Mouse (Mus musculus) frontal cortex, postnatal 36 days (tissue): Measurements from ENCODE around the gene Sdsl.
"Not testable (repeated sequence)": the region's sequence is repeated elsewhere in the genome, so short reads cannot be mapped to it uniquely, and the experiment has no call there.

Experiments used
- DNase-seq, 2 experiments: peaks; one replicate each; pipeline ENCODE4 v3.0.0; 2022; ENCODE audit warnings: low spot score in 2 of 2

The Sdsl gene

DNA sequence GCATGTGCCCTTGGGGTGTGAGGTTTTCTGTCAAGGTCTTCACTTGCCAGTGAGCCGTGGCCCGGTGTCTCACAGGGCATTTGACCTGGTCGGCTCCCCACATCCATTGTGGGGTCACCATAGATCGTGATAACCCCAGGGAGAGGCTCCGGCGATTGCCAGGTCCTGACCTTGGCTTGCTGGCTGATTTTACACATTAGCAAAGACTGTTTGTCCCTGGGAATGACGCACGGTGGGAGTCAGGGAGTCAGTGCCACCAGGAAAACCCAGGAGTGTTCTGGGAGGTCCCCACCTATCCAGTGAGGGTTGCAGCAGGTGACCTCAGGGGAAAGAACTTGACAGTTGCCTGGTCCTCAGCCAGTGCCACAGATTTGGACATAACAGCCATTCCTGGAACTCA is at the start of gene Sdsl:
Sdsl (minus strand) TSS at position 41 of the 400 bp plus-strand sequence.
- no peak for DNase-seq

DNA sequence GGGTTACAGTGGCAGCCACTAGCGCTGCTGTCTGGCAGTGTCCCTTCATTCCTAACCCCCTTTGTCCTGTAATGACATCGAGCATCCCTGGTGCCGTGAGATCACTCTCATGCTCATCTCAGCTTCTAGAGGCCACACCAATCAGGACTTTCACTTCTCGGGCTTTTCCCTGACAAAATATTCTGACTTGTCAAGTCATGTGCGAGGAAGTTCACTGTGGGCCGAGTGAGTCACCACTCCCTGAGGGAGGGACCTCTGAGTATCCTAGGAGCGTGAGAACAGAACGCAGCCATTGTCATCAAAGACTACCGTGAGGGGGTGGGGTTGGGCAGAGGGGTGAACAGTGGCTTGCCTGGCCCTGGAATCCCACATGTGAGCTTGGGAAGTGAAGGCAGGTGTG is 44.9 kb upstream of the Sdsl start:
- no peak for DNase-seq

DNA sequence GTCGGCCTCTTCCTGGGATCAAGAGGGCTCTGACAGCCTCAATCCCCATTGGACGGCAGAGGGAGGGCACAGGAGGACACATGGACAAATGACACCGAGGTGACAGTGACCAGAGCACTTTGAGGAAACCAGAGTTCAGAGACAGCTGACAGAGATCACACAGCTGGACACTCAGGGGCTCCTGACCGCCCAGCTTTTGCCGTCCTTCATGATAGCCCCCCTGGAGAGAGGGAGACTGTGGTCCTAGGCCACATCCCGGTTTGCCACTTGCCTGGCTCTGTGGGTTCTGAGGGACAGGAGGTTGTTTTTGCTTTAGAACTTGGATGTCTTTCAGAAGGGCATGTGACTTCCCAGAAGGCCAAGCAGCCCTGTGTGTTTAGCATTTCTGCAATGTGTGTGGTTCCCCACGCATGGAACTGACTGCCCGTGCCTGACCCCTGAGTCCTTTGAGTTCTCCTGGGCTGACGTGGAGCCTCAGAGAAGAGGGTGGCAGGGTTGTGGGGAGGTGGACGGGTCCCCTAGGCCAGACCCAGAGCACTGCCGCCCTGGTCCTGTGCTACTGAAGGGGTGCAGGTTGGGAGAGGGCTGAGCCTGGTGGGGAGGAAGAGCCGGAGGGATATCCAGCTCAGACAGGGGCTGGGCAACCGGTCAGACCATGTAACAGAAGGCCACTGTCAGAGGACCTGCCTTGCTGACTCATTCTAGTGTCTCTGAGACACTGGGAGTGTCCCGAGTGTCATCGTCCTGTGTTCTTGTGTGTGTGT is 43.8 kb upstream of the Sdsl start:
- DNase-seq = no peak

DNA sequence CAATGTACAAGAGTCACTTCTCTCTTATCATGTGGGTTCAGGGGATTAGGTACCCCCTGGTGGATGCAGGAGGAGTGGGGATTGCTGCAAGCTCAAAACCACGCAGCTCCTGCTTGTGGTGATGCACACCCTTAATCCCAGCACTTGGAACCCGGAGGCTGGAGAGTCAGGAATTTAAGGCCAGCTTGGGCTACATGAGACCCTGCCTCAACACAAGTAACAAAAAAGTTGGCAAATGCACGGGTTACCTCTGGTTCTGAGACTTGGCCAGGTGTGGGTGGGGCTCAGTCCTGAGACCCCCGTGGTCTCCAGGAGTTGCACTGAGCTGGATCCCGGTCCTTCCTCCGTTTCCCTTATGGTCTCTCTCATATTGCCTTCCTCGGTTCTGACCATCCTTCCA is 42.8 kb upstream of the Sdsl start:
- DNase-seq = no peak

DNA sequence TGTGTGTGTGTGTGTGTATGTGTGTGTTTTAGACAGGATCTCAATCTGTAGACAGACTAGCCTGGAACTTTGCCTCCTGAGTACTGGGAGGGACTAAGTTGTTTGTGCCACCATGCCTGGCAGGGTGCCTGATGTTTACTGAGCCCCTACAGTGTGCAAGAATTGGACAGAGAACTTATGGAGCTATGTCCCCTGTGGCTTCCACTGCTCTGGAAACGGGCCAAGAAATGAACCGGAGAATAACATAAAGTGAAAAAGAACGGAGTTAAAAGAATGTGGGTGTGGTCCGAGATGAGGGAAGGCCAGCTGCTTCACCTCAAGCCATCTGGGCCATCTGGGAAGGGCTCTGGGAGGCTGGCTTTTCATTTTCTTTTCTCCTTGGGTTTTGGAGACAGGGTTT is 42.1 kb upstream of the Sdsl start:
- no peak for DNase-seq

GRCm38 (mm10) chr5:120514031-120514677 is 41.5 kb upstream of the Sdsl start:
- no peak for DNase-seq

GRCm38 (mm10) chr5:120512911-120513555 is 40.4 kb upstream of the Sdsl start:
- no peak for DNase-seq

- no peak for DNase-seq
Observed at GRCm38 (mm10) chr5:120511643-120512220, 39.1 kb upstream of the Sdsl start.

- DNase-seq = peak; percentile 82 to 84
Observed at GRCm38 (mm10) chr5:120510982-120511642, 38.5 kb upstream of the Sdsl start, which contains the start of gene Slc8b1. Slc8b1 (plus strand) TSS chr5:120511168.

DNA sequence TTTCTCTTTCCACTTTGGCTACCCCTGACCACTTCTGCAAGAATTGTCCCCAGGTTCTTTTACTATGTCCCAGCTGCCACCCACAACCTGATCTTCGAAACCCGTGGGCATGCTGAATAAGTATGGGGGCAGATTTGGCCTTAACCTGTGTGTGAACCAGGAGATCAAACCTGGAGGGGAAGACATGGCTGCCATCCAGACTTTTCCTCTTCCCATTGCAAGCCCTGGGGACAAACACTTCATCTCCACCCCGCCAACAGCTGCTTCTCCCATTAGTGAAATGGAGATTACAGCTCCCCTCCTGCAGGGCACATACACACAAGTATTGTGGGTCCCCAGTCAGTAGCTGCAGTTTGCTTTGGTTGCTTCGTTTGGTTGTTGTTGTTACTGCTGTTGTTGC is 34.7 kb upstream of the Sdsl start:
- no peak for DNase-seq

DNA sequence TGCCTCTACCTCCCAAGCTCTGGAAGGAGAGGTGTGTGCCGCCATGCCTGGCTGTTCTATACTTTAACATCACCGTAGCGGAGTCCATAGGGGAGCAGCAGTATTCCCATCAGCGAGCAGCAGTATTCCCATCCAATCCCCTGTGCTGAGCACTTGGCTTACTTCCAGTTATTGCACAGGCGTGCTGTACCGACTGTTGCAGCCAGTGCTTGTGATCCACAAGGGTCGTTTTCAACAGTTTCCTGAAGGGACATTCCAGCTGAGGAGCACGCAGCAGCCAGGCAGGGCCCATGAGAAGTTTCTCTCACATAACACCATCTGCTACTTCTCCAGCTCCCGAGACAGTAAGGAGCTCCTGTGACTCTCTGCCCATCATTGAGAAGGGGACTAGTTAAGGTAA is 33.9 kb upstream of the Sdsl start:
- no peak for DNase-seq

GRCm38 (mm10) chr5:120505781-120506180 is 33.2 kb upstream of the Sdsl start:
- no peak for DNase-seq

GRCm38 (mm10) chr5:120505368-120505767 is 32.8 kb upstream of the Sdsl start:
- DNase-seq = peak; percentile 74

DNA sequence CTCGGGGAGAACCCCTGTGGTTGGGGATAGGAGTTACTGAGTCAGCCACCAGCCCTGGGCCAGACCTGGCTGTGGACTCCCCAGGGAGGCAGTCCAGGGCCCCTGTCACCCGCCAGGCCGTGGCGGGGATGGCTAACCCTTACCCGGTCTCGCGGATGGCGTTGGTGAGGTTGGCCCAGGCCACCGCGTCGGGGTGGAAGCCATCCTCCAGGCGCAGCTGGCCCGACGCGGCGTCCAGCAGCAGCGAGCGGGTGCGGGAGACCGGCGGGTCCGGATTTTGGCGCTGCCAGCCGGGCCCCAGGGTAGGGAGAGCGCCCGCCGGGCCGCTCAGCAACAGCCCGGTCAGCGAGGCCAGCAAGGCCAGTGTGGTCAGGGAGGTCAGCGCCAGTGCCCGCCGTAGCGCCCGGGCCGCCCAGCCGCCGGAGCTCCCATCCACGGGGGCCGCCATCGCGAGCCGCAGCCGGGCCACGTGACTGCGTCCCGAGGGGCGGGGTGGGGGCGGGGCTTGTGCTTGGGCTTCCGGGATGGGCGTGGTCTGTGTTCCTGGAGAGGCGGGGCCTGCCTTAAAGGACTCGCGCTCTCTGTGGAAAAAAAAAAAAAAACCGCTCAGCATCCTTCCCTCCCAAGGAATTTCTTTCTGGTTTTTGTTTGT is 30.7 kb upstream of the Sdsl start, which contains the start of gene Plbd2:
Plbd2 (minus strand) TSS at position 482 of the 652 bp plus-strand sequence.
- DNase-seq = peak; percentile 63 to 68

DNA sequence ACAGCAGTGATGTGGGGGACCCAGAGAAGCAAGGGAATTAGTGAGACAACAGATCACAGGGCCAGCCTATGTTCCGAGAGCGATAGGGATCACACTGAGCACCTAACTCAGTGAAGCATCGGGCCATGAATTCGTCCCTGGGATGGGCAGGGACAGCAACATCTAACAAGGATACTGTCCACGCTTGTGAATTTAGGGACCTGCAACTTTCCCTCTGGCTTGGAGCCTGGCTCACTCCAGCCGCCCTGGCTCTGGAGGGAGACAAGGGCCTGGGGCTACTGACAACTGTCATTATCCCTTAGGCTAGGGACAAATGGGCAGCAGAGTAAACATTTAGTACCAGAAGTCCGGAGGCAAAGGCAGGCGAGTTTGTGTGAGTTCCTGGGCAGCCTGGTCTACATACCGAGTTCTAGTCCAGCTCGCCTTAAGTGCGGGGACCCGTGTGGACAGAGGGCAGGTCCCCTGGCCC is 30.1 kb upstream of the Sdsl start:
- peak in 1 of 2 experiments; percentile 21 for DNase-seq

- DNase-seq = peak; percentile 30 to 60
Observed at GRCm38 (mm10) chr5:120502147-120502621, 29.6 kb upstream of the Sdsl start.

GRCm38 (mm10) chr5:120500609-120501008 is 28.0 kb upstream of the Sdsl start:
- not testable (repeated sequence) for DNase-seq

DNA sequence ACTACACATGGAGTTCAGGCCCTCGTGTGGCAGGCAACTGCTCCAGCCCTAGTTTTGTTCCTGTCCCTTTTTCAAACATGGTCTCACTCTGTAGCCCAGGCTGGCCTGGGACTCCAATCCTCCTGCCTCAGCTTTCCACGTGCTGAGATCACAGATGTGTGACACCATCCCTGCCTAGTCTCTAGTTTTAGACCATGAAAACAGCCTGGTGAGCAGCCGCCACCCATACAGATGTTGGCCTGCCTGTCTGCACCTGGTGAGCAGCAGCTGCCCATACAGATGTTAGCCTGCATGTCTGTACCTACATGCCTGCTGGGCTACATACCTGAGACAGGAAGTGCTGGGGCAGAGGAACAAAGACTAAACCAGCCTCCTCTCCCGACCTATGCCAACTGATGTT is 26.6 kb upstream of the Sdsl start:
- no peak for DNase-seq

DNA sequence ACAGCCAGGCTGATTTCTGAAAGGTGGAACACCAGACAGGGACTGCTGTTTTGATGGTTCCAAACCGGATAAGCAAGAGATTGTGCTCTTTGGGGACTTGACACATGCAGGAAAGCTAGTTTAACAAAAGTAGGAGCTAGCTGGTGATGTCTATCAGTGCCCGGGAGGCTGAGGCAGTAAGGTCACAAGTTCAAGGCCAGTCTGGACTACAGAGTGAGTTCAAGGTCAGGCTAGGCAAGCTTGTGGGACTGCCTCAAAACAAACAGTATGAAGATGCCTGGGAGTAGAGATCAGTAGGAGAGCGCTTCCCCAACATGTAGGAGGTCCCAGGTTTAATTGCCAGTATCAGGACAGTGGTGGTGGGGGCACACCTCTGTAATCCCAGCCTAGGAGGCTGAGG is 24.5 kb upstream of the Sdsl start:
- no peak for DNase-seq

GRCm38 (mm10) chr5:120495703-120496226 is 23.2 kb upstream of the Sdsl start:
- no peak for DNase-seq
